Mouse (Mus musculus) liver, postnatal 0 days (tissue): ENCODE data around the gene Myadml2. TPM values are rescaled to one million over a fixed set of nuclear protein-coding genes. Genes with fewer than 3 reads are reported as not detected.

Experiments
- ATAC-seq: fragments of 200-750 bp; cut with Nextera tagmentation; 2 replicates; pipeline ENCODE4 v1.8.0; 2017; ENCODE audit warnings: mild to moderate bottlenecking, moderate library complexity
- DNase-seq: peaks from one replicate; pipeline ENCODE4 v3.0.0-alpha.2; 2016
- H3K27ac ChIP-seq: fragments of 300-500 bp; sonication (generic); 2 replicates; pipeline ENCODE4 v1.5.1; 2014; ENCODE audit warnings: antibody characterized with exemption, moderate library complexity, mild to moderate bottlenecking, low read depth
- H3K27me3 ChIP-seq: fragments of 300-500 bp; sonication (generic); 2 replicates; pipeline ENCODE4 v1.6.1; 2014; ENCODE audit warnings: low read length, control low read depth, mixed read lengths; ENCODE audit not compliant: insufficient read depth
- H3K36me3 ChIP-seq: fragments of 300-500 bp; sonication (generic); replicated peaks from 2 replicates; pipeline ENCODE4 v1.6.1; 2014; ENCODE audit warnings: mild to moderate bottlenecking, control low read depth, low read length, moderate library complexity, mixed read lengths; ENCODE audit not compliant: insufficient read depth
- H3K4me1 ChIP-seq: fragments of 300-500 bp; sonication (generic); 2 replicates; pipeline ENCODE4 v1.6.1; 2014; ENCODE audit warnings: antibody characterized with exemption, mild to moderate bottlenecking, control low read depth; ENCODE audit not compliant: insufficient read depth
- H3K4me2 ChIP-seq: fragments of 300-500 bp; sonication (generic); 2 replicates; pipeline ENCODE4 v1.6.1; 2014; ENCODE audit warnings: low read depth, mild to moderate bottlenecking, low read length, moderate library complexity, mixed read lengths
- H3K4me3 ChIP-seq: fragments of 300-500 bp; sonication (generic); 2 replicates; pipeline ENCODE4 v1.5.1; 2014; ENCODE audit warnings: low read depth, low read length
- H3K9ac ChIP-seq: fragments of 300-500 bp; sonication (generic); replicated peaks from 2 replicates; pipeline ENCODE4 v1.6.1; 2014; ENCODE audit warnings: mild to moderate bottlenecking, moderate library complexity
- H3K9me3 ChIP-seq: fragments of 300-500 bp; sonication (generic); 2 replicates; pipeline ENCODE4 v1.6.1; 2016; ENCODE audit warnings: mild to moderate bottlenecking, control low read depth, low read length, mixed read lengths
- CTCF ChIP-seq: sonication (generic); IDR thresholded peaks from 2 replicates; pipeline ENCODE4 v1.5.1; 2016; ENCODE audit warnings: antibody characterized with exemption, low read depth
- EP300 ChIP-seq: IDR thresholded peaks from 2 replicates; pipeline ENCODE4 v1.6.1; 2016; ENCODE audit warnings: antibody characterized with exemption, low read depth, mild to moderate bottlenecking
- WGBS: fragments of 180-500 bp; shearing (Covaris S2); extraction: QIAGEN DNeasy Blood & Tissue Kit; methylation state at CpG from one replicate; pipeline ENCODE4 v1.1.7; 2014; ENCODE audit not compliant: insufficient replicate concordance; 5-methylcytosine and 5-hydroxymethylcytosine counted together
- polyA plus RNA-seq: library from polyadenylated mRNA; unstranded; fragments of >200 nt; fragmentation: Nextera tagmentation; extraction: Ambion mirVana; gene quantifications from 2 replicates; pipeline ENCODE4 v1.2.1, GENCODE M21; 2015

The Myadml2 gene
- polyA plus RNA-seq, 1 experiment from 2014 or later = 0.26 TPM

DNA sequence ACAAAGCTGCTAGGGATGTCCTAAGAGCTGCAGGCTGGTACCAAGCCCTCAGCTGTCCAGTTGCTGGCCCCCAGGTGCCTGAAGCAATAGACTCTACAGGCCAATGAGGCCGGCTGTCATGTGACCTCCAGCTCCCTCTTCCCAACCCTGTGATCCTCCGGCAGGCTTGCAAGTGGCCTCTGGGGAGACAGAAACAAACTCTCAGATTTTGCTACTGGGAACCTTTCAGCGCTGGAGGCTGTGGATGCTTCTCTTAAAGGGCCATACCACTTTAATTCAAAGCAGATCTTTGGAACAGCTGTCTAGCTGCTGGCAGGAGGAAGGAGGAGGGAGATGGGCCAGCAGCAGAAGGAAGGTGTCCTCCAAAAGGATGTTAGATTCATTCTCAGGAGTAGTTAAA, 18.7 kb upstream of the Myadml2 start:
- ATAC-seq (no peak), DNase-seq (no peak)
- H3K4me1 ChIP-seq = no peaks in the 10 kb centered on the region
- WGBS = 24% methylated on average over 3 of the region's 3 CpGs
- peaks cover 29% of the 10 kb centered on the region for H3K27me3 ChIP-seq
- H3K4me2 ChIP-seq = no peak overlapping the region
- TF ChIP-seq EP300 (no peak), CTCF (no peak)
- no peak overlapping the region for H3K4me3 ChIP-seq
- no peak overlapping the region for H3K27ac ChIP-seq
- no peak overlapping the region for H3K9ac ChIP-seq
- H3K36me3 ChIP-seq = no peaks in the 10 kb centered on the region
- H3K9me3 ChIP-seq = no peaks in the 10 kb centered on the region

DNA sequence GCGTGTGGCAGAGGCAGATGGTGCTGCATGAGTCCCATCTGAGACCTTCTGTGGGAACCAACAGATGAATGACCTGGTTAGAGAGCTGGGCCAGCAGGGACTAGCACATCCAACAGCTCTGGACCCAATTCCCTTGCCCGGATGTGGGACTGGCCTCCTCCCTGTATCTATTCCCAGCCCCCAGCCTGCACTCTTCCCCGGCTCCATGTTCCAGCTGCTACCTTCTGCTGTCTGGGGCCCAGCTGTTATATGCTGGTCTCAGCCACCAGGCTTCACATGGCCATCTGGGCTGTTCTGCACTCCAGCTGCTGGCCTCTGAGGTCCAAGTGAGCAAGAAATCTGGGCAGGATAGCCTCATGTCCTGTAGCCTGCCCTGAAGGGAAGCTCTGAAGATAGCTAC, 17.4 kb upstream of the Myadml2 start:
- H3K4me1 ChIP-seq = peaks cover 7% of the 10 kb centered on the region
- no peak for DNase-seq
- no peaks in the 10 kb centered on the region for H3K9me3 ChIP-seq
- WGBS = 88% methylated on average over 3 of the region's 3 CpGs
- H3K27me3 ChIP-seq = peaks cover 41% of the 10 kb centered on the region
- no peak overlapping the region for H3K9ac ChIP-seq
- H3K27ac ChIP-seq = no peak overlapping the region
- ATAC-seq = no peak
- TF ChIP-seq CTCF (no peak), EP300 (no peak)
- H3K36me3 ChIP-seq = no peaks in the 10 kb centered on the region
- no peak overlapping the region for H3K4me3 ChIP-seq
- no peak overlapping the region for H3K4me2 ChIP-seq

DNA sequence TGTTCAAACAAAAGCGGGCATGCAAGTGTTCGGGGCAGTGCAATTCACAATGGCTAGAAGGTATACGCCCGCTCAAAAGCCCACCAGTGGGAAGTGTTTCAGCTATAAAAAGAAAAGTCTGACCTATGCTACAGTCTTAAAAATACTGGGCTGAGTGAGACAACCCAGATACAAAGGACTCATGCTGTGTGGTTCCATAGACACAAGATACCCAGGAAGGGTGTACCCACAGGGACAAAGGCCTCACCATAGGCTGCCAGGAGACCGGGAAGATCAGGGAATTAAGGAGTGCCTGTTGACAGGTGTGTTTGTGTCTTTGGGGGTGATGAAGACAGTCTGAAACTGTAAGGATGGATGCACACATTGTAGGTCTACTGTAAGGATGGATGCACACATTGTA, 15.8 kb upstream of the Myadml2 start:
- TF ChIP-seq CTCF = no peak
- TF ChIP-seq EP300 = no peak
- DNase-seq (no peak), ATAC-seq (no peak)
- no peak overlapping the region for H3K4me3 ChIP-seq
- H3K9me3 ChIP-seq = no peaks in the 10 kb centered on the region
- no peaks in the 10 kb centered on the region for H3K36me3 ChIP-seq
- peaks cover 58% of the 10 kb centered on the region for H3K27me3 ChIP-seq
- WGBS = 88% methylated on average over 5 of the region's 5 CpGs
- no peak overlapping the region for H3K9ac ChIP-seq
- H3K4me1 ChIP-seq = peaks cover 14% of the 10 kb centered on the region
- no peak overlapping the region for H3K27ac ChIP-seq
- no peak overlapping the region for H3K4me2 ChIP-seq

DNA sequence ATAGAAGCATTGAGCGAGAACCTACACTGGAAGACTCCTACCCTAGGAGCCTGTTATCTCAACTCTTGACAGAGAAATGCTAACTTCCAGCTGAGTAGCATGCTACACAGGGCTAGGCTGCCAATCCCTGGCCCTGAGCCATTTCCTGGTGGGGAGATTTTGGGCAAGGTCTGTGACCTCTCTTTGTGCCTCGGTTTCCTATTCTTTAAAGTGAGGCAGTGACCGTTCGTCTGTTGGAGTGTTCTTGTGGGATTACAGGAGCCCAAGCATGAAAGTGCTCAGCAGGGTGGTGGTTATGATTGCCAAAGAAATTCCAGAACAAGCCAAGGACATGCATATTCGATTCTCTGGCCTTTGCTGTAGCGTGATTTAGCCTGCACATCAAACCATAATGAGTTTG, 14.8 kb upstream of the Myadml2 start:
- Histone ChIP-seq H3K4me2 (no peak overlapping the region), H3K36me3 (no peaks in the 10 kb centered on the region), H3K4me1 (peaks cover 14% of the 10 kb centered on the region), H3K9ac (no peak overlapping the region), H3K4me3 (no peak overlapping the region), H3K9me3 (no peaks in the 10 kb centered on the region), H3K27ac (no peak overlapping the region), H3K27me3 (peaks cover 67% of the 10 kb centered on the region)
- WGBS = 63% methylated on average over 6 of the region's 6 CpGs
- ATAC-seq (no peak), DNase-seq (no peak)
- TF ChIP-seq CTCF (no peak), EP300 (no peak)

DNA sequence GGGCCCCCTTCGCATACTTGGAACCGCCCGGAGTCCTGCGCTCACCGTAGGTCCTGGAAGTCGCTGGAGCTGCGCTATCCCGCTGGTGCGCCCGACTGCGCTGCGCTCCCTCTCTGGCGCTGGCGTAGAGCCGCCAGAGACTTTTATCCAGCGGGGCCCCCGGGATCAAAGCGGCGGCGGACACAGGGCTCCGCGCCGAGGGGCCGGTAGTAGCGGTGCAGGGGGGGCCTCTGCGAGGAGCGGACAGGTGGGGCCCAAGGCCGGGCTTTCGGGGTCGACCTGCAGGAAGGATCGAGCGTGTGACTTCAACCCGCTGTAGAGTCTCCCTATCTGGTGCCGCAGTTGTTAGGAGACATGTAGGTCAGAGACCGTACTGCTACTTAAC, 13.1 kb upstream of the Myadml2 start, which contains the start of gene Notum:
TSS of gene Notum (minus strand) at position 100 of the 385 bp plus-strand sequence.
- Histone ChIP-seq H3K27ac (no peak within 1 kb of the TSS), H3K4me3 (peak within 1 kb of the TSS; percentile 45), H3K4me2 (peak within 1 kb of the TSS; percentile 72), H3K27me3 (peaks cover 76% of the 10 kb centered on the region), H3K9ac (peak within 1 kb of the TSS; percentile 30; the same call in 1 of the 2 replicates), H3K9me3 (no peaks in the 10 kb centered on the region), H3K36me3 (no peaks in the 10 kb centered on the region), H3K4me1 (peaks cover 14% of the 10 kb centered on the region)
- DNase-seq = no peak
- ATAC-seq = peak; percentile 10; the same call in 1 of the 2 replicates
- WGBS = 2% methylated on average over 35 of the region's 35 CpGs
- TF ChIP-seq CTCF = no peak
- no peak for TF ChIP-seq EP300

- Histone ChIP-seq H3K9me3 (no peaks in the 10 kb centered on the region), H3K4me3 (peak overlapping the region; percentile 45), H3K36me3 (no peaks in the 10 kb centered on the region), H3K27me3 (peaks cover 74% of the 10 kb centered on the region), H3K27ac (no peak overlapping the region), H3K9ac (peak overlapping the region; percentile 30; the same call in 1 of the 2 replicates), H3K4me1 (peaks cover 14% of the 10 kb centered on the region), H3K4me2 (peak overlapping the region; percentile 72)
- under 1% methylated on average over 62 of the region's 95 CpGs for WGBS
- TF ChIP-seq EP300 = no peak
- TF ChIP-seq CTCF = no peak; the same call in 1 of the 2 replicates
- peak; percentile 42 for DNase-seq
- ATAC-seq = peak; percentile 52
Measured at GRCm38 (mm10) chr11:120660301-120661075, 12.5 kb upstream of the Myadml2 start.
